In genomic region chr8:57457942-57458341, GRCm38 (mm10) we compare ENCODE assay signal across 26 mouse cellular contexts. TPM values are rescaled to one million over a fixed set of nuclear protein-coding genes. Genes with fewer than 3 reads are reported as not detected.
DNase-seq lines count a peak whose midpoint lies in the region; ATAC-seq and TF ChIP-seq lines count a peak whose summit lies in the region.
"Had no signal": no experiment of that assay in that cellular context is flagged by ENCODE, and none has a peak within 500 bp of the region (broad histone marks: within the 10 kb centered on the region; RNA-seq: fewer than 3 reads in every experiment).

No protein-coding gene starts in this region.

- peak; percentile 36 for DNase-seq in adrenal gland, adult 2 months
- no peak for DNase-seq in adrenal gland, postnatal 4 days (ENCODE audit: low spot score in 2 of 2)
- DNase-seq in layer of hippocampus, adult 2 months (ENCODE audit: low spot score in 2 of 2) = no peak
- DNase-seq in layer of hippocampus, adult 9-10 months (ENCODE audit: low spot score) = no peak
- no peak for DNase-seq in CH12.LX (ENCODE audit: extremely low read depth)
- DNase-seq in fat pad, adult 2 months (ENCODE audit: extremely low read depth, low read depth, low spot score) = peak; percentile 79
- DNase-seq: cerebellum, adult 11-12 months; cerebellum, postnatal 14 days; gastrocnemius, postnatal 10 days; heart, adult 2 months; heart, postnatal 36 days; kidney, postnatal 36 days; spleen, adult 18-20 months; thymus, postnatal 4 days had no signal

- H3K4me2 ChIP-seq in CH12.LX (ENCODE audit: insufficient read depth, low read depth, poor library complexity, severe bottlenecking) = no peak overlapping the region
- H3K4me2 ChIP-seq in neural tube, embryonic 15.5 days = no peak overlapping the region; the same call in 1 of the 2 replicates
- H3K4me2 ChIP-seq in intestine, embryonic 15.5 days (replicated peaks) = no peak overlapping the region
- H3K4me2 ChIP-seq: embryonic facial prominence, embryonic 15.5 days; hindbrain, embryonic 15.5 days; limb, embryonic 12.5 days; liver, embryonic 15.5 days; midbrain, embryonic 12.5 days; neural tube, embryonic 12.5 days had no signal

- H3K4me3 ChIP-seq in layer of hippocampus, adult 2 months = peak overlapping the region; percentile 48
- no peak overlapping the region for H3K4me3 ChIP-seq in CH12.LX (replicated peaks in 1 of 3; ENCODE audit: low read depth in 2 of 3, low read length in 2 of 3, poor library complexity in 1 of 3)
- H3K4me3 ChIP-seq in neural tube, embryonic 15.5 days (replicated peaks) = no peak overlapping the region
- no peak overlapping the region for H3K4me3 ChIP-seq in intestine, embryonic 15.5 days (replicated peaks)
- H3K4me3 ChIP-seq: embryonic facial prominence, embryonic 15.5 days; heart, adult 2 months; hindbrain, embryonic 15.5 days; limb, embryonic 12.5 days; liver, embryonic 15.5 days; midbrain, embryonic 12.5 days; neural tube, embryonic 12.5 days had no signal

- no peaks in the 10 kb centered on the region for H3K36me3 ChIP-seq in CH12.LX (replicated peaks in 1 of 2; ENCODE audit: control insufficient read depth in 1 of 2, insufficient read depth in 1 of 2, low read length in 1 of 2)
- no peaks in the 10 kb centered on the region for H3K36me3 ChIP-seq in neural tube, embryonic 15.5 days
- H3K36me3 ChIP-seq in intestine, embryonic 15.5 days = no peaks in the 10 kb centered on the region
- H3K36me3 ChIP-seq: embryonic facial prominence, embryonic 15.5 days; G1E; hindbrain, embryonic 15.5 days; limb, embryonic 12.5 days; liver, embryonic 15.5 days; midbrain, embryonic 12.5 days; neural tube, embryonic 12.5 days had no signal

- no peaks in the 10 kb centered on the region for H3K9me3 ChIP-seq in CH12.LX (replicated peaks; ENCODE audit: low read length)
- H3K9me3 ChIP-seq in neural tube, embryonic 15.5 days (replicated peaks) = no peaks in the 10 kb centered on the region
- H3K9me3 ChIP-seq in intestine, embryonic 15.5 days = no peaks in the 10 kb centered on the region
- H3K9me3 ChIP-seq: embryonic facial prominence, embryonic 15.5 days; G1E; hindbrain, embryonic 15.5 days; limb, embryonic 12.5 days; liver, embryonic 15.5 days; midbrain, embryonic 12.5 days; neural tube, embryonic 12.5 days had no signal

- no peak for TF ChIP-seq EP300 in CH12.LX (IDR thresholded peaks at IDR 0.05; ENCODE audit: low read length)

- TF ChIP-seq CTCF in layer of hippocampus, adult 2 months (conservative IDR thresholded peaks at IDR 0.05) = no peak
- no peak for TF ChIP-seq CTCF in CH12.LX (conservative IDR thresholded peaks at IDR 0.05 in 1 of 2, IDR thresholded peaks at IDR 0.05 in 1 of 2; ENCODE audit: low read depth in 2 of 2, low read length in 2 of 2)

- TF ChIP-seq POLR2A in CH12.LX (IDR thresholded peaks at IDR 0.05; ENCODE audit: low read depth, low read length) = no peak

- H3K79me2 ChIP-seq in CH12.LX (replicated peaks; ENCODE audit: control insufficient read depth, extremely low read depth, insufficient read depth, poor library complexity, severe bottlenecking) = no peaks in the 10 kb centered on the region

- 75% methylated on average over 3 of the region's 3 CpGs for WGBS in neural tube, embryonic 15.5 days
- WGBS in intestine, embryonic 15.5 days = 74% methylated on average over 3 of the region's 3 CpGs

- H3K27ac ChIP-seq in layer of hippocampus, adult 2 months = peak overlapping the region; percentile 86; the same call in 1 of the 2 replicates
- no peak overlapping the region for H3K27ac ChIP-seq in CH12.LX (ENCODE audit: insufficient read depth, low read depth)
- H3K27ac ChIP-seq in neural tube, embryonic 15.5 days (replicated peaks) = no peak overlapping the region
- no peak overlapping the region for H3K27ac ChIP-seq in intestine, embryonic 15.5 days
- H3K27ac ChIP-seq: embryonic facial prominence, embryonic 15.5 days; heart, adult 2 months; hindbrain, embryonic 15.5 days; liver, embryonic 15.5 days; midbrain, embryonic 12.5 days; neural tube, embryonic 12.5 days had no signal

- peaks cover 3 to 8% of the 10 kb centered on the region in 2 experiments; a peak in 3 of 4 replicates for H3K4me1 ChIP-seq in CH12.LX (ENCODE audit: control insufficient read depth in 1 of 2, insufficient read depth in 2 of 2)
- H3K4me1 ChIP-seq in neural tube, embryonic 15.5 days = no peaks in the 10 kb centered on the region
- H3K4me1 ChIP-seq in intestine, embryonic 15.5 days (replicated peaks) = no peaks in the 10 kb centered on the region
- H3K4me1 ChIP-seq: embryonic facial prominence, embryonic 15.5 days; hindbrain, embryonic 15.5 days; liver, embryonic 15.5 days; midbrain, embryonic 12.5 days; neural tube, embryonic 12.5 days had no signal

- in situ Hi-C loops in CH12.LX (cut with MboI; ENCODE audit: low pct_ligation_motif_present, low pct_unique_long_range_greater_than_20kb, low sequenced_read_pairs) = no loop called here

- H3K27me3 ChIP-seq in CH12.LX (replicated peaks) = no peaks in the 10 kb centered on the region
- H3K27me3 ChIP-seq in neural tube, embryonic 15.5 days (replicated peaks) = no peaks in the 10 kb centered on the region
- H3K27me3 ChIP-seq in intestine, embryonic 15.5 days (replicated peaks) = no peaks in the 10 kb centered on the region
- H3K27me3 ChIP-seq: embryonic facial prominence, embryonic 15.5 days; hindbrain, embryonic 15.5 days; limb, embryonic 12.5 days; liver, embryonic 15.5 days; midbrain, embryonic 12.5 days; neural tube, embryonic 12.5 days had no signal

- no peak for ATAC-seq in neural tube, embryonic 15.5 days (ENCODE audit: low FRiP score)
- ATAC-seq in intestine, embryonic 15.5 days = no peak
- ATAC-seq: CD4-positive, CD25-positive, alpha-beta regulatory T cell, adult 4 months; intestine, postnatal 0 days had no signal

- dilution Hi-C loops in CH12.LX (cut with MboI; ENCODE audit: extremely low pct_ligation_motif_present, extremely low pct_unique_long_range_greater_than_20kb, low sequenced_read_pairs) = no loop called here

- no peak for TF ChIP-seq RAD21 in CH12.LX (IDR thresholded peaks at IDR 0.05; ENCODE audit: low read depth, low read length)

- no peak overlapping the region for H3K9ac ChIP-seq in CH12.LX (ENCODE audit: insufficient read depth, low read depth)
- H3K9ac ChIP-seq in neural tube, embryonic 15.5 days (replicated peaks) = no peak overlapping the region
- H3K9ac ChIP-seq in intestine, embryonic 15.5 days = no peak overlapping the region
- H3K9ac ChIP-seq: embryonic facial prominence, embryonic 15.5 days; hindbrain, embryonic 15.5 days; limb, embryonic 12.5 days; liver, embryonic 15.5 days; midbrain, embryonic 12.5 days; neural tube, embryonic 12.5 days had no signal

TF ChIP-seq in CH12.LX, 34 proteins besides CTCF, POLR2A, EP300 and RAD21:
- TF ChIP-seq ELF1 (IDR thresholded peaks at IDR 0.05; ENCODE audit: low read depth, low read length) (no peak), ZNF384 (IDR thresholded peaks at IDR 0.05; ENCODE audit: low read depth, low read length) (0 out of 2 replicates have a peak, but pooled peaks have one; percentile 44)

RNA-seq across cellular contexts. Expression of gene Scrg1, which starts 2.2 kb away (rescaled TPM):
- total RNA-seq in adrenal gland, adult 2 months (2021) = under 1 TPM in 1 of 2 experiments, not detected in 1; 0.45 TPM
- 0.22 TPM in 1 of 2 replicates, not detected in the other for polyA plus RNA-seq in adrenal gland, adult 2 months (2012; rRNA removed)
- 1 to 10 TPM; 1.5 to 1.9 TPM for total RNA-seq in adrenal gland, postnatal 4 days (2021)
- total RNA-seq in layer of hippocampus, adult 2 months (2021) = 10 to 100 TPM; 59.4 to 60.9 TPM
- total RNA-seq in CH12.LX (2012; rRNA removed) (not detected in 2 replicates), CH12.LX (2014; rRNA removed) (not detected in 2 replicates)
- not detected in 2 replicates for polyA plus RNA-seq in CH12.LX (2012; ENCODE audit: insufficient read length, low read depth)
- polyA plus RNA-seq in neural tube, embryonic 15.5 days (2015; fragmentation: Nextera tagmentation; extraction: Ambion mirVana) = 12.5 and 13.0 TPM in 2 replicates
- 0.21 and 0.25 TPM in 2 replicates for polyA plus RNA-seq in intestine, embryonic 15.5 days (2015; fragmentation: Nextera tagmentation; extraction: Ambion mirVana)
- total RNA-seq: G1E; gastrocnemius, postnatal 10 days; heart, adult 2 months; heart, postnatal 36 days had no signal
- polyA plus RNA-seq: CD4-positive, CD25-positive, alpha-beta regulatory T cell, adult 4 months; forebrain, embryonic 11.5 days; G1E; midbrain, embryonic 12.5 days had no signal

RNA-seq across cellular contexts. Expression of gene Sap30, which starts 29.7 kb away (rescaled TPM):
- 10 to 100 TPM; 13.3 to 13.7 TPM for total RNA-seq in adrenal gland, adult 2 months (2021)
- 8.9 and 12.9 TPM in 2 replicates for polyA plus RNA-seq in adrenal gland, adult 2 months (2012; rRNA removed)
- total RNA-seq in adrenal gland, postnatal 4 days (2021) = 10 to 100 TPM; 15.6 to 15.9 TPM
- 10 to 100 TPM; 10.4 to 12.6 TPM for total RNA-seq in layer of hippocampus, adult 2 months (2021)
- total RNA-seq in CH12.LX (2012; rRNA removed) = 37.1 and 38.1 TPM in 2 replicates
- total RNA-seq in CH12.LX (2014; rRNA removed) = 82.6 and 93.5 TPM in 2 replicates
- 33.9 and 39.6 TPM in 2 replicates for polyA plus RNA-seq in CH12.LX (2012; ENCODE audit: insufficient read length, low read depth)
- polyA plus RNA-seq in neural tube, embryonic 15.5 days (2015; fragmentation: Nextera tagmentation; extraction: Ambion mirVana) = 25.0 and 26.2 TPM in 2 replicates
- polyA plus RNA-seq in intestine, embryonic 15.5 days (2015; fragmentation: Nextera tagmentation; extraction: Ambion mirVana) = 29.2 and 37.7 TPM in 2 replicates

RNA-seq across cellular contexts. Expression of gene Hmgb2, which starts 53.8 kb away (rescaled TPM):
- 10 to 100 TPM in 1 of 2 experiments, 1 to 10 TPM in 1; 5.6 to 14.2 TPM for total RNA-seq in adrenal gland, adult 2 months (2021)
- polyA plus RNA-seq in adrenal gland, adult 2 months (2012; rRNA removed) = 1.8 and 2.1 TPM in 2 replicates
- 100 to 1,000 TPM; 172 to 189 TPM for total RNA-seq in adrenal gland, postnatal 4 days (2021)
- 1 to 10 TPM; 7.4 to 8.5 TPM for total RNA-seq in layer of hippocampus, adult 2 months (2021)
- total RNA-seq in CH12.LX (2012; rRNA removed) (144 and 160 TPM in 2 replicates), CH12.LX (2014; rRNA removed) (236 and 241 TPM in 2 replicates)
- 165 and 187 TPM in 2 replicates for polyA plus RNA-seq in CH12.LX (2012; ENCODE audit: insufficient read length, low read depth)
- polyA plus RNA-seq in neural tube, embryonic 15.5 days (2015; fragmentation: Nextera tagmentation; extraction: Ambion mirVana) = 41.8 and 135 TPM in 2 replicates
- polyA plus RNA-seq in intestine, embryonic 15.5 days (2015; fragmentation: Nextera tagmentation; extraction: Ambion mirVana) = 281 and 387 TPM in 2 replicates

Comparison
In these comparisons a context has a peak if more than half of its experiments do, and no peak if none do; other contexts are left out.
1. DNase-seq: peak in adrenal gland, adult 2 months (single experiment) and fat pad, adult 2 months (single experiment); none in adrenal gland, postnatal 4 days (0 of 2), layer of hippocampus, adult 2 months (0 of 2), layer of hippocampus, adult 9-10 months (single experiment) and CH12.LX (single experiment).
2. RNA of gene Hmgb2, which starts 53.8 kb away (total RNA-seq): 144 to 241 TPM in CH12.LX and 172 to 189 TPM in adrenal gland, postnatal 4 days; 5.6 to 14.2 TPM in adrenal gland, adult 2 months and 7.4 to 8.5 TPM in layer of hippocampus, adult 2 months; every median in the first group is over 4 times any median in the second.
3. RNA of gene Scrg1, which starts 2.2 kb away (total RNA-seq): 59.4 to 60.9 TPM in layer of hippocampus, adult 2 months; 1.5 to 1.9 TPM in adrenal gland, postnatal 4 days, 0.45 TPM in adrenal gland, adult 2 months and not detected in CH12.LX; every median in the first group is over 10 times any median in the second.